Mouse (Mus musculus): ENCODE measurements around the gene Smg8. TPM values are rescaled to one million over a fixed set of nuclear protein-coding genes. Genes with fewer than 3 reads are reported as not detected.

The Smg8 gene
- polyA plus RNA-seq, 1 experiment from 2014 or later: 9.0 TPM

DNA sequence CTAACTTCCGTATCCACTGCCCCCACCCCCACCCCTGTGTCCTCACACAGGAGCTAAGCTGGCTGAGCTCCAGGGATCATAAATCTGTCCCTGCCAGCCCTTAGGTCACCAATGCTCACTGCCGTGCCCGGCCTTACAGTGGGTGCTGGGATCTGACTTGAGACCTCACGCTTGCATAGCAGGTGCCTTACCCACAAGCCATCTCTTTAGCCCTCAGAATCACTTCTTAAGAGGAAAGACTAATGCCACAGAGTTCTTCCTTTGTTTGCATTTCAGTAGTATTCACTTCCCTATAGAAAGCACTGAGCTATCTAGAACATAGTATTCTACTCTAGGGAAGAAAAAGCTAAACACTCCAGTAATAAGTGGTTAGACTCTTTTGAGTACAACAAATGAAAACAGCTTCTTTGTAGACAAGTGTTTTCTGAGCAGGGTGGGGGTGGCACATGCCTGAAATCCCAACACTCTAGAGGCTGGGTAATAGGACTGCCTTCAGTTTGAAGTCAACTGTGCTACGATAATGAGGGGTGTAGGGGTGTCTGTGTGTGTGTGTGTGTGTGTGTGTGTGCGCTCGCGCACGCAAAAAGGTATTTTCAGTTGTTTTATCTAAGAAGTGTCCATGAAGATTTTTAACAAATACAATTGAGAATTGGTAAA, 47.1 kb downstream of the Smg8 start:
- H3K9me3 ChIP-seq (replicated peaks): no peaks in the 10 kb centered on the region
- DNase-seq (no peak), ATAC-seq (ENCODE audit: low read depth) (no peak)
- H3K27me3 ChIP-seq: no peaks in the 10 kb centered on the region
- WGBS (ENCODE audit: insufficient replicate concordance): 76% methylated on average over 9 of the region's 9 CpGs
- H3K9ac ChIP-seq: no peak overlapping the region
- no peaks in the 10 kb centered on the region for H3K4me1 ChIP-seq (replicated peaks)
- H3K36me3 ChIP-seq: no peaks in the 10 kb centered on the region
- H3K4me3 ChIP-seq (replicated peaks): no peak overlapping the region
- H3K27ac ChIP-seq: no peak overlapping the region
- H3K4me2 ChIP-seq: no peak overlapping the region

DNA sequence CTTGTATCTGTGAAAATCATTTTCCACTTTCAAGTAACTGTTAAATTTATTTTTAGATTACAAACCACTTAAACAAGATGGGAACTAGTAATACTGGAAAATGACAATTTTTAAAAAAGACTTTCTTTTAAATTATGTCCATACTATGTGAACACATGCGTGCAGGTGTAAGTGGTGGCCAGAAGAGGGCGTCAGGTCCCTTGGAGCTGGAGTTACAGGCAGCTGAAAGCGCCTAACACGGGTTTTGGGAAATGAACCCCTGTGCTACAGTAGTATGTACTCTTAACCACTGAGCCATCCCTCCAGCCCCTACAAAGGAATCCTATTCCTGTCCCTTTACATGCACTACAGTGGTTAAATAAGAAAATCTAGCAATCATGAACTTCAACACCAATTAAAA, 50.4 kb downstream of the Smg8 start:
- DNase-seq (no peak), ATAC-seq (ENCODE audit: low read depth) (no peak)
- no peak overlapping the region for H3K27ac ChIP-seq
- H3K9ac ChIP-seq: no peak overlapping the region
- H3K9me3 ChIP-seq (replicated peaks): no peaks in the 10 kb centered on the region
- H3K4me1 ChIP-seq (replicated peaks): no peaks in the 10 kb centered on the region
- no peak overlapping the region for H3K4me2 ChIP-seq
- WGBS (ENCODE audit: insufficient replicate concordance): 57% methylated on average over 4 of the region's 4 CpGs
- H3K27me3 ChIP-seq: no peaks in the 10 kb centered on the region
- H3K4me3 ChIP-seq (replicated peaks): no peak overlapping the region
- H3K36me3 ChIP-seq: no peaks in the 10 kb centered on the region

DNA sequence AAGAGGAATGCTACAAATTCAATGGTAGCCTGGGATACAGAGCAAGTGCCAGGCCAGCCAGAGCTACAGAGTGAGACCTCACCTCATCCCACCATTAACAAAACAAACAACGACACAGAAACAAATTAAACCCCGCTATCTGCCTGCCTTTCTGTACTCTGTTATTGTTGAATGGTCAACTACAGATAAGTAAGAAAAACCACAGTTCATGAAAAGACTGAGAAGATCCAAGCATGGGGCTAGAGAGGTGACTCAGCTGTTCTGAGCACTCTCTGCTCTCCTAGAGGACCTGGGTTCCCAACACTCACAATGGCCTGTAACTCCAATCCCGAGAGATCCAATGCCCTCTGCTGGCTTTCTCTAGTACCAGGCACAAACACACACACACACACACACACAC, 58.4 kb downstream of the Smg8 start:
- ATAC-seq (ENCODE audit: low read depth): 0 out of 2 replicates have a peak, but pooled peaks have one; percentile 36
- WGBS (ENCODE audit: insufficient replicate concordance): 37% methylated on average over 3 of the region's 3 CpGs
- Histone ChIP-seq H3K36me3 (no peaks in the 10 kb centered on the region), H3K27me3 (no peaks in the 10 kb centered on the region), H3K4me3 (replicated peaks) (no peak overlapping the region), H3K27ac (no peak overlapping the region), H3K4me1 (replicated peaks) (no peaks in the 10 kb centered on the region), H3K4me2 (no peak overlapping the region), H3K9ac (no peak overlapping the region), H3K9me3 (replicated peaks) (no peaks in the 10 kb centered on the region)
- no peak for DNase-seq

MicroRNAs within 50 kb of the gene (microRNA counts, 519-probe panel; counts per million panel counts)
- microRNA mmu-miR-301a: 5,321 counts per million, percentile 58 among the panel's probes with 10 or more counts

Small RNA genes within 50 kb of the gene (microRNA-seq; reads per million reads assigned to microRNA genes)
- gene Mir301: 946 reads per million, percentile 75 among the genes with 10 or more reads in this experiment

Other genes with a start within 250 kb of the Smg8 start
- gene Ypel2, start 93.1 kb downstream of the Smg8 start, polyA plus RNA-seq (2015; fragmentation: Nextera tagmentation; extraction: Ambion mirVana): 1.2 and 1.5 TPM in 2 replicates
- gene Gdpd1, start 12.7 kb downstream of the Smg8 start, polyA plus RNA-seq (2015; fragmentation: Nextera tagmentation; extraction: Ambion mirVana): 5.7 and 6.9 TPM in 2 replicates
- gene Prr11, start 21.9 kb upstream of the Smg8 start, polyA plus RNA-seq (2015; fragmentation: Nextera tagmentation; extraction: Ambion mirVana): 4.6 and 6.7 TPM in 2 replicates
- 26.8 and 36.6 TPM in 2 replicates for gene Ska2, start 22.5 kb upstream of the Smg8 start, polyA plus RNA-seq (2015; fragmentation: Nextera tagmentation; extraction: Ambion mirVana)
- 22.4 and 26.3 TPM in 2 replicates for gene Trim37, start 40.3 kb upstream of the Smg8 start, polyA plus RNA-seq (2015; fragmentation: Nextera tagmentation; extraction: Ambion mirVana)